Mouse (Mus musculus) neural tube, embryonic 11.5 days (tissue): ENCODE results near the gene Gm5105. TPM values are rescaled to one million over a fixed set of nuclear protein-coding genes. Genes with fewer than 3 reads are reported as not detected.

Experiments used
- ATAC-seq: fragments of 200-750 bp; cut with Nextera tagmentation; 2 replicates; pipeline ENCODE4 v1.8.0; 2017; ENCODE audit warnings: moderate number of reproducible peaks, mild to moderate bottlenecking, moderate TSS enrichment, moderate library complexity; ENCODE audit not compliant: insufficient read depth, low FRiP score, low TSS enrichment
- DNase-seq: peaks from one replicate; pipeline ENCODE4 v3.0.0-alpha.2; 2015; ENCODE audit warnings: low spot score
- H3K27ac ChIP-seq: fragments of 300-500 bp; sonication (generic); 2 replicates; pipeline ENCODE4 v1.5.1; 2014; ENCODE audit warnings: low read depth, mild to moderate bottlenecking, low read length
- H3K27me3 ChIP-seq: fragments of 300-500 bp; sonication (generic); 2 replicates; pipeline ENCODE4 v1.6.1; 2014; ENCODE audit warnings: mild to moderate bottlenecking, low read length, mixed read lengths; ENCODE audit not compliant: control insufficient read depth, insufficient read depth
- H3K36me3 ChIP-seq: fragments of 300-500 bp; sonication (generic); 2 replicates; pipeline ENCODE4 v1.6.1; 2014; ENCODE audit warnings: mild to moderate bottlenecking, low read length, moderate library complexity, mixed read lengths; ENCODE audit not compliant: control insufficient read depth, insufficient read depth
- H3K4me1 ChIP-seq: fragments of 300-500 bp; sonication (generic); 2 replicates; pipeline ENCODE4 v1.6.1; 2014; ENCODE audit warnings: low read length, mixed read lengths; ENCODE audit not compliant: control insufficient read depth, insufficient read depth
- H3K4me2 ChIP-seq: fragments of 300-500 bp; sonication (generic); 2 replicates; pipeline ENCODE4 v1.6.1; 2014; ENCODE audit warnings: low read depth, mild to moderate bottlenecking, moderate library complexity
- H3K4me3 ChIP-seq: fragments of 300-500 bp; sonication (generic); 2 replicates; pipeline ENCODE4 v1.5.1; 2014; ENCODE audit warnings: low read depth, low read length
- H3K9ac ChIP-seq: fragments of 300-500 bp; sonication (generic); 2 replicates; pipeline ENCODE4 v1.6.1; 2014; ENCODE audit warnings: mild to moderate bottlenecking, low read length
- H3K9me3 ChIP-seq: fragments of 300-500 bp; sonication (generic); 2 replicates; pipeline ENCODE4 v1.6.1; 2016; ENCODE audit warnings: low read length; ENCODE audit not compliant: control insufficient read depth
- WGBS: fragments of 180-500 bp; shearing (Covaris S2); extraction: QIAGEN DNeasy Blood & Tissue Kit; methylation state at CpG from one replicate; pipeline ENCODE4 v1.1.7; 2014; 5-methylcytosine and 5-hydroxymethylcytosine counted together
- polyA plus RNA-seq: library from polyadenylated mRNA; unstranded; fragments of >200 nt; fragmentation: Nextera tagmentation; extraction: Ambion mirVana; gene quantifications from 2 replicates; pipeline ENCODE4 v1.2.1, GENCODE M21; 2014

The Gm5105 gene
- polyA plus RNA-seq, 1 experiment from 2014 or later = not detected

- Histone ChIP-seq H3K4me1 (no peaks in the 10 kb centered on the region), H3K9me3 (no peaks in the 10 kb centered on the region), H3K36me3 (no peaks in the 10 kb centered on the region), H3K27me3 (no peaks in the 10 kb centered on the region), H3K9ac (no peak overlapping the region), H3K27ac (no peak overlapping the region), H3K4me2 (no peak overlapping the region), H3K4me3 (no peak overlapping the region)
- DNase-seq = no peak
- WGBS = 95% methylated on average over 1 of the region's 1 CpGs
- no peak for ATAC-seq
These were observed 7.0 kb upstream of the Gm5105 start for GRCm38 (mm10) chr3:138074214-138074613.

GRCm38 (mm10) chr3:138071476-138072073 is 4.4 kb upstream of the Gm5105 start:
- Histone ChIP-seq H3K4me1 (no peaks in the 10 kb centered on the region), H3K27ac (no peak overlapping the region), H3K4me2 (no peak overlapping the region), H3K9me3 (no peaks in the 10 kb centered on the region), H3K27me3 (no peaks in the 10 kb centered on the region), H3K36me3 (no peaks in the 10 kb centered on the region), H3K4me3 (no peak overlapping the region), H3K9ac (no peak overlapping the region)
- no peak for DNase-seq
- 87% methylated on average over 10 of the region's 10 CpGs for WGBS
- ATAC-seq = no peak

DNA sequence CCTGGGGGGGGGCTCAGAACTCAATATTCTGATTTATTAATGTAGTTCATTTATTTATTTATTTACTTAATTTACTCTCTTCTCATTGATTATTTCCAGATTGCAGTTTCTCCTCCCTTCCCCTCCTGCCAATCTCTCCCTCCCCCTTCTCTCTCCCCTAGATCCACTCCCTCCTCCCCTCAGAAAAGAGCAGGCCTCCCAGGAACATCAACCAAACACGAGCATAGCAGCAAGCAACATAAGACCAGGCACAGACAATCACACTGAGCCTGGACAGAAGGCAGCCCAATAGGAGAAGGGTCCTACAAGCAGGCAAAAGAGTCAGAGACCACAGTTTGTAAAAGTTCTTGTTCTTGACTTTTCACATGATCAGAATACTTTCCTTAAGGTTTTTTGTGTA is 3.8 kb upstream of the Gm5105 start:
- no peaks in the 10 kb centered on the region for H3K36me3 ChIP-seq
- no peak overlapping the region for H3K4me3 ChIP-seq
- H3K4me1 ChIP-seq = no peaks in the 10 kb centered on the region
- DNase-seq (no peak), ATAC-seq (no peak)
- no peak overlapping the region for H3K27ac ChIP-seq
- H3K9ac ChIP-seq = no peak overlapping the region
- no peaks in the 10 kb centered on the region for H3K9me3 ChIP-seq
- no peaks in the 10 kb centered on the region for H3K27me3 ChIP-seq
- no peak overlapping the region for H3K4me2 ChIP-seq
- 0% methylated on average over 1 of the region's 1 CpGs for WGBS

DNA sequence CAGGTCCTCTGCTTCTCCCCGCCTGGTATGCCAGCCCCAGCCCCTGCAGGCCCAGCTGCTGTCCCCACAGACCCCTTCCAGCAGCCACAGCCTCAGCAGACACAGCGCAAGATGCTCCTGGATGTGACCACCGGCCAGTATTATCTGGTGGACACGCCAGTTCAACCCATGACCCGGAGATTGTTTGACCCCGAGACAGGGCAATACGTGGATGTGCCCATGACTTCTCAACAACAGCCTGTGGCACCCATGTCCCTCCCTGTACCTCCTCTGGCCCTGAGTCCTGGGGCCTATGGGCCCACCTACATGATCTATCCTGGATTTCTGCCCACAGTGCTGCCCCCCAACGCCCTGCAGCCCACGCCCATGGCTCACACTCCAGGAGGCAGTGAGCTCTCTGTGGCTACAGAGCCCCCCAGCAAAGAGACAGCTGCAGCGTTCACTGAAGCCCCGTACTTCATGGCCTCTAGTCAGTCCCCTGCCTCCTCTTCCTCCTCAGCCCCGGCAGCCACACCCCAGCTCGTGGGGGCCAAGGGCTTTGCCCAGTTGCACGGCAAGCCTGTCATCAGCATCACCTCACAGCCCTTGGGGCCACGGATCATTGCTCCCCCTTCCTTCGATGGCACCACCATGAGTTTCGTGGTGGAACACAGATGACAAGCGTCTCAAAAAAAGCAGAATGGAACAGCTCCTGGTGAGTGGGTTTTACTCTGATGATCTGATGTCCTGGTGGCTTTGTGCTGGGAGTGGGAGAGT is 2.7 kb upstream of the Gm5105 start:
- Histone ChIP-seq H3K9me3 (no peaks in the 10 kb centered on the region), H3K36me3 (no peaks in the 10 kb centered on the region), H3K9ac (no peak overlapping the region), H3K27me3 (no peaks in the 10 kb centered on the region), H3K4me1 (no peaks in the 10 kb centered on the region), H3K4me2 (no peak overlapping the region), H3K27ac (no peak overlapping the region), H3K4me3 (no peak overlapping the region)
- DNase-seq (no peak), ATAC-seq (no peak)
- WGBS = 77% methylated on average over 18 of the region's 18 CpGs

GRCm38 (mm10) chr3:138068103-138068502 is 915 bp upstream of the Gm5105 start:
- Histone ChIP-seq H3K4me3 (no peak overlapping the region), H3K27me3 (no peaks in the 10 kb centered on the region), H3K9ac (no peak overlapping the region), H3K9me3 (no peaks in the 10 kb centered on the region), H3K4me2 (no peak overlapping the region), H3K27ac (no peak overlapping the region), H3K4me1 (no peaks in the 10 kb centered on the region), H3K36me3 (no peaks in the 10 kb centered on the region)
- ATAC-seq = no peak
- 93% methylated on average over 12 of the region's 12 CpGs for WGBS
- no peak for DNase-seq

DNA sequence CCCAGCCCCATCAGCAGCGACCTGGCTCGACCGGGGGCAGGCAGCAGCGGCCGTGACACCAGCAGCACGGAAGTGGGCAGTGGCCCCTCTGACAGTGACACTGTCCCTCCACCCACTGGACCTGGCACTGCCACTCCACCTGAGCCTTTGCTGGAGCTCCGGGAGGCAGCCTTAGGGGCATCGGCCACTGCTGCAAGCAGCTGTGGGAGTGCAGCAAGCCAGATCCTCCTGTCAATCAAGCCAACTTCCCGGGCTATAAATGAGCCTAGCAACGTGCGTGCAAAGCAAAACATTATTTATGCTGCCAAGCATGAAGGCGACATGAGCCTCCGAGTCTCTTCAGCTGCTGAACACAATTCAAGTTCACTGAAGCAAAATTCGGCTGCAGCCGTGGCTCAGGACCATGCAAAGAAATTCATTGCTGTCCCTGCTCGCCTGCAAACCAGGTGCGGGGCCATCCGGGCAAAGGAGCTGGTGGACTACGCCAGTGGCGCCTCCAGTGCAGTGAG is 786 bp downstream of the Gm5105 start:
- 71% methylated on average over 20 of the region's 20 CpGs for WGBS
- Histone ChIP-seq H3K36me3 (no peaks in the 10 kb centered on the region), H3K27me3 (no peaks in the 10 kb centered on the region), H3K4me1 (no peaks in the 10 kb centered on the region), H3K4me3 (no peak overlapping the region), H3K4me2 (no peak overlapping the region), H3K27ac (no peak overlapping the region), H3K9ac (no peak overlapping the region), H3K9me3 (no peaks in the 10 kb centered on the region)
- DNase-seq (no peak), ATAC-seq (no peak; the same call in 1 of the 2 replicates)

- WGBS = 93% methylated on average over 16 of the region's 16 CpGs
- Histone ChIP-seq H3K27me3 (no peaks in the 10 kb centered on the region), H3K36me3 (no peaks in the 10 kb centered on the region), H3K4me1 (no peaks in the 10 kb centered on the region), H3K9me3 (no peaks in the 10 kb centered on the region), H3K4me2 (no peak overlapping the region), H3K9ac (no peak overlapping the region), H3K27ac (no peak overlapping the region), H3K4me3 (no peak overlapping the region)
- DNase-seq (no peak), ATAC-seq (no peak)
These were observed 1.3 kb downstream of the Gm5105 start for GRCm38 (mm10) chr3:138065930-138066329.

- H3K4me2 ChIP-seq = no peak within 1 kb of the TSS
- 0 out of 2 replicates have a peak, but pooled peaks have one; percentile 7 for ATAC-seq
- H3K9me3 ChIP-seq = no peaks in the 10 kb centered on the region
- H3K4me3 ChIP-seq = no peak within 1 kb of the TSS
- no peaks in the 10 kb centered on the region for H3K36me3 ChIP-seq
- DNase-seq = no peak
- no peak within 1 kb of the TSS for H3K27ac ChIP-seq
- no peaks in the 10 kb centered on the region for H3K4me1 ChIP-seq
- no peaks in the 10 kb centered on the region for H3K27me3 ChIP-seq
- no peak within 1 kb of the TSS for H3K9ac ChIP-seq
- 78% methylated on average over 33 of the region's 33 CpGs for WGBS
These were observed 2.2 kb downstream of the Gm5105 start, which contains the start of gene 1110002E22Rik for GRCm38 (mm10) chr3:138064732-138065645. Gene 1110002E22Rik, plus strand, starts transcription at chr3:138065052.
